8 mouse cellular contexts compared by ENCODE assay signal in the genomic region with DNA sequence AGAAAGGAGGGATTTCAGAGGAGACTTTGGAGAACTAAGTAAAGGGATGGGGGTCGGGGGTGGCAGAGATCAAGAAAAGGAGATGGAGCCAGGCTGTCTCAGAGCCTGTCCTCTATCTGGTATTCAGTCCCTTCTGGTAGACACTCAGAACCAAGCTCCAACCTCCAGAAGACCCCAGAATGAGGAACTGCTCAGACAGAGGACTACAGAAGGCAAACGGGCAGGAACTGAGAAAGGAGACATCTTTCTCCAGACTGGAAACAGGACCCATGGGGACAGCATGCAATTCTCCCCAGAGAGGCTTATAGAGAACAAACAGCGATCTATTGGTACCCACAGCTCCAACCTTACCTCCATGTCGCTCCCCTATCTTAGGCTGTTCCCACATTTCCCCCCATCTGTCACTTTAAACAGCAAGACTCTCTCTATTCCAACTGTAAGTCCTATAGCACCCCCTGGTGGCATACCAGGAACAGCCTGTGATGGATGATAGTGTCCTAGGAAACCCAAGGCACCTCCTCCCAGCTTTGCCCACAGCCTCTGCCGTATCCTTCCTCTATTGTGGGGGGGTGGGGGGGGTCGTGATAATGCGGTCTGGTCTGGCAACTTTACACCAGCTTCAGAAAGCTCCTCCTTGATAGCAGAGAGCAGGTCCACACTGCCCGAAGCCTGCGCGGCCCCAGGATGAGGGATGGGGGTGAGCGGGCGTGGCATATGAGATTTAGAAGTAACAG. TPM values are rescaled to one million over a fixed set of nuclear protein-coding genes. Genes with fewer than 3 reads are reported as not detected.
A peak's percentile ranks its signal among the peaks of the same experiment; 100 is the strongest.
DNase-seq lines count a peak whose midpoint lies in the region; ATAC-seq lines count a peak whose summit lies in the region.

No protein-coding gene starts in this region.

- H3K9me3 ChIP-seq in hindbrain, embryonic 15.5 days, result no peaks in the 10 kb centered on the region

- H3K27me3 ChIP-seq in hindbrain, embryonic 15.5 days, result no peaks in the 10 kb centered on the region

- no peak overlapping the region for H3K4me3 ChIP-seq in hindbrain, embryonic 15.5 days

- no peaks in the 10 kb centered on the region for H3K36me3 ChIP-seq in hindbrain, embryonic 15.5 days

- H3K4me1 ChIP-seq in hindbrain, embryonic 15.5 days (replicated peaks), result peaks cover 10% of the 10 kb centered on the region; the same call in 1 of the 2 replicates

- H3K27ac ChIP-seq in hindbrain, embryonic 15.5 days (replicated peaks), result no peak overlapping the region

- DNase-seq in adipocyte (ENCODE audit: low spot score), result peak; percentile 88
- peak; percentile 80 to 92 for DNase-seq in cerebellum, postnatal 25 days
- DNase-seq in frontal cortex, postnatal 36 days (ENCODE audit: low spot score in 2 of 2), result peak; percentile 79 to 90
- peak; percentile 78 for DNase-seq in left cerebral cortex, adult 11 months (ENCODE audit: low spot score)
- DNase-seq in right cerebral cortex, postnatal 25 days, result peak; percentile 79

- no peak overlapping the region for H3K9ac ChIP-seq in hindbrain, embryonic 15.5 days

- peak; percentile 79 for ATAC-seq in hindbrain, embryonic 15.5 days (ENCODE audit: low FRiP score, low read depth)
- peak; percentile 64 for ATAC-seq in megakaryocyte progenitor cell, adult 5-6 weeks (replicated peaks; ENCODE audit: poor library complexity)
- no peak for ATAC-seq in activated CD4-positive, CD25-positive, alpha-beta regulatory T cell, adult 4 months

- 46% methylated on average over 12 of the region's 12 CpGs for whole genome bisulfite sequencing in hindbrain, embryonic 15.5 days

- peak overlapping the region; percentile 32; the same call in 1 of the 2 replicates for H3K4me2 ChIP-seq in hindbrain, embryonic 15.5 days

RNA-seq across cellular contexts. Expression of a gene that starts 25.7 kb away (rescaled TPM):
- polyA plus RNA-seq in hindbrain, embryonic 15.5 days (2015; fragmentation: Nextera tagmentation; extraction: Ambion mirVana), result 0.08 and 0.19 TPM in 2 replicates
- total RNA-seq in megakaryocyte progenitor cell, adult 5-6 weeks (2015), result not detected in 2 replicates
- total RNA-seq in megakaryocyte progenitor cell, adult 5-6 weeks (2017), result not detected in 2 replicates
- not detected for polyA plus RNA-seq in activated CD4-positive, CD25-positive, alpha-beta regulatory T cell, adult 4 months (2017; shearing (Covaris generic))
